Mouse (Mus musculus) embryonic facial prominence, embryonic 11.5 days (tissue): Measurements from ENCODE around the gene Gpx3. TPM values are rescaled to one million over a fixed set of nuclear protein-coding genes. Genes with fewer than 3 reads are reported as not detected.

Experiments used
- ATAC-seq: fragments of 200-750 bp; cut with Nextera tagmentation; replicated peaks from 2 replicates; pipeline ENCODE4 v1.8.0; 2017; ENCODE audit warnings: low read depth; ENCODE audit not compliant: insufficient number of reproducible peaks, low FRiP score, low TSS enrichment
- DNase-seq: peaks from one replicate; pipeline ENCODE4 v3.0.0-alpha.2; 2015; ENCODE audit warnings: low spot score
- H3K27ac ChIP-seq: fragments of 300-500 bp; sonication (generic); replicated peaks from 2 replicates; pipeline ENCODE4 v1.5.1; 2014; ENCODE audit warnings: mild to moderate bottlenecking, low read depth, low read length, control low read depth
- H3K27me3 ChIP-seq: fragments of 300-500 bp; sonication (generic); 2 replicates; pipeline ENCODE4 v1.6.1; 2014; ENCODE audit warnings: mild to moderate bottlenecking, low read length, moderate library complexity, mixed read lengths; ENCODE audit not compliant: control insufficient read depth, insufficient read depth
- H3K36me3 ChIP-seq: fragments of 300-500 bp; sonication (generic); replicated peaks from 2 replicates; pipeline ENCODE4 v1.6.1; 2014; ENCODE audit warnings: low read depth, mild to moderate bottlenecking, low read length, moderate library complexity, mixed read lengths; ENCODE audit not compliant: control insufficient read depth, insufficient read depth
- H3K4me1 ChIP-seq: fragments of 300-500 bp; sonication (generic); 2 replicates; pipeline ENCODE4 v1.6.1; 2014; ENCODE audit warnings: low read length, mixed read lengths; ENCODE audit not compliant: control insufficient read depth, insufficient read depth
- H3K4me2 ChIP-seq: fragments of 300-500 bp; sonication (generic); 2 replicates; pipeline ENCODE4 v1.6.1; 2014; ENCODE audit warnings: low read depth, mild to moderate bottlenecking, control low read depth, low read length, moderate library complexity
- H3K4me3 ChIP-seq: fragments of 300-500 bp; sonication (generic); 2 replicates; pipeline ENCODE4 v1.5.1; 2014; ENCODE audit warnings: low read depth, low read length, control low read depth
- H3K9ac ChIP-seq: fragments of 300-500 bp; sonication (generic); replicated peaks from 2 replicates; pipeline ENCODE4 v1.6.1; 2014; ENCODE audit warnings: mild to moderate bottlenecking, control low read depth, low read length
- H3K9me3 ChIP-seq: fragments of 300-500 bp; sonication (generic); replicated peaks from 2 replicates; pipeline ENCODE4 v1.6.1; 2016; ENCODE audit warnings: mild to moderate bottlenecking, low read length, inconsistent platforms, mixed read lengths; ENCODE audit not compliant: control insufficient read depth
- WGBS: fragments of 180-500 bp; shearing (Covaris S2); extraction: QIAGEN DNeasy Blood & Tissue Kit; methylation state at CpG from one replicate; pipeline ENCODE4 v1.1.7; 2014; 5-methylcytosine and 5-hydroxymethylcytosine counted together
- polyA plus RNA-seq: library from polyadenylated mRNA; unstranded; fragments of >200 nt; fragmentation: Nextera tagmentation; extraction: Ambion mirVana; gene quantifications from 2 replicates; pipeline ENCODE4 v1.2.1, GENCODE M21; 2014

Gene Gpx3
- polyA plus RNA-seq, 1 experiment from 2014 or later, result 70.6 TPM

- no peak overlapping the region for H3K4me2 ChIP-seq
- no peaks in the 10 kb centered on the region for H3K4me1 ChIP-seq
- no peak for DNase-seq
- H3K4me3 ChIP-seq, result no peak overlapping the region
- no peak overlapping the region for H3K9ac ChIP-seq
- no peak for ATAC-seq
- WGBS, result 84% methylated on average over 3 of the region's 3 CpGs
- H3K9me3 ChIP-seq, result no peaks in the 10 kb centered on the region
- H3K36me3 ChIP-seq, result no peaks in the 10 kb centered on the region; the same call in 1 of the 2 replicates
- H3K27ac ChIP-seq, result no peak overlapping the region
- no peaks in the 10 kb centered on the region for H3K27me3 ChIP-seq
These were observed 8.9 kb downstream of the Gpx3 start for GRCm38 (mm10) chr11:54911201-54911600.

- DNase-seq, result no peak
- no peaks in the 10 kb centered on the region for H3K27me3 ChIP-seq
- 89% methylated on average over 7 of the region's 7 CpGs for WGBS
- H3K4me2 ChIP-seq, result no peak overlapping the region
- no peaks in the 10 kb centered on the region for H3K9me3 ChIP-seq
- no peaks in the 10 kb centered on the region for H3K4me1 ChIP-seq
- ATAC-seq, result no peak
- H3K4me3 ChIP-seq, result no peak overlapping the region
- H3K27ac ChIP-seq, result no peak overlapping the region
- H3K9ac ChIP-seq, result no peak overlapping the region
- no peaks in the 10 kb centered on the region; the same call in 1 of the 2 replicates for H3K36me3 ChIP-seq
These were observed 9.6 kb downstream of the Gpx3 start for GRCm38 (mm10) chr11:54911671-54912502.

- Histone ChIP-seq H3K36me3 (no peaks in the 10 kb centered on the region; the same call in 1 of the 2 replicates), H3K4me3 (no peak overlapping the region), H3K27ac (no peak overlapping the region), H3K4me1 (no peaks in the 10 kb centered on the region), H3K4me2 (no peak overlapping the region), H3K9me3 (no peaks in the 10 kb centered on the region), H3K9ac (no peak overlapping the region), H3K27me3 (no peaks in the 10 kb centered on the region)
- ATAC-seq (no peak), DNase-seq (no peak)
- WGBS, result 88% methylated on average over 9 of the region's 9 CpGs
These were observed 10.5 kb downstream of the Gpx3 start for GRCm38 (mm10) chr11:54912503-54913316.

- no peak overlapping the region for H3K4me2 ChIP-seq
These were observed 11.6 kb downstream of the Gpx3 start for GRCm38 (mm10) chr11:54913841-54914240.

GRCm38 (mm10) chr11:54917461-54917860 lies 15.2 kb downstream of the Gpx3 start:
- Histone ChIP-seq H3K9ac (no peak overlapping the region), H3K4me3 (no peak overlapping the region), H3K9me3 (no peaks in the 10 kb centered on the region), H3K36me3 (no peaks in the 10 kb centered on the region), H3K27me3 (no peaks in the 10 kb centered on the region), H3K4me1 (no peaks in the 10 kb centered on the region), H3K27ac (no peak overlapping the region), H3K4me2 (no peak overlapping the region)
- whole genome bisulfite sequencing, result 94% methylated on average over 7 of the region's 7 CpGs
- no peak for DNase-seq
- no peak for ATAC-seq

More at GRCm38 (mm10) chr11:54913841-54914240, 11.6 kb downstream of the Gpx3 start:
- Histone ChIP-seq H3K9ac (no peak overlapping the region), H3K4me3 (no peak overlapping the region), H3K27me3 (no peaks in the 10 kb centered on the region), H3K4me1 (no peaks in the 10 kb centered on the region), H3K27ac (no peak overlapping the region), H3K36me3 (no peaks in the 10 kb centered on the region; the same call in 1 of the 2 replicates), H3K9me3 (no peaks in the 10 kb centered on the region)
- DNase-seq (no peak), ATAC-seq (no peak)
- 92% methylated on average over 5 of the region's 5 CpGs for WGBS

- no peak overlapping the region for H3K4me3 ChIP-seq
- H3K36me3 ChIP-seq, result no peaks in the 10 kb centered on the region
- 85% methylated on average over 4 of the region's 4 CpGs for WGBS
- H3K27ac ChIP-seq, result no peak overlapping the region
- no peaks in the 10 kb centered on the region for H3K4me1 ChIP-seq
- no peak overlapping the region for H3K4me2 ChIP-seq
- H3K9me3 ChIP-seq, result no peaks in the 10 kb centered on the region
- ATAC-seq (no peak), DNase-seq (no peak)
- no peaks in the 10 kb centered on the region for H3K27me3 ChIP-seq
- no peak overlapping the region for H3K9ac ChIP-seq
These were observed 16.0 kb downstream of the Gpx3 start for GRCm38 (mm10) chr11:54918273-54918672.

GRCm38 (mm10) chr11:54920127-54920972 lies 18.1 kb downstream of the Gpx3 start:
- H3K36me3 ChIP-seq, result no peaks in the 10 kb centered on the region
- H3K27me3 ChIP-seq, result no peaks in the 10 kb centered on the region
- 62% methylated on average over 11 of the region's 11 CpGs for WGBS
- ATAC-seq (no peak), DNase-seq (no peak)
- H3K4me1 ChIP-seq, result no peaks in the 10 kb centered on the region
- H3K4me3 ChIP-seq, result no peak overlapping the region
- H3K9ac ChIP-seq, result no peak overlapping the region
- no peak overlapping the region for H3K27ac ChIP-seq
- no peak overlapping the region for H3K4me2 ChIP-seq
- H3K9me3 ChIP-seq, result no peaks in the 10 kb centered on the region
